Mouse (Mus musculus) hindbrain, postnatal 0 days (tissue): ENCODE measurements around the gene Srarp. TPM values are rescaled to one million over a fixed set of nuclear protein-coding genes. Genes with fewer than 3 reads are reported as not detected.
A peak's percentile ranks its signal among the peaks of the same experiment; 100 is the strongest.

Experiments
- ATAC-seq: fragments of 200-750 bp; cut with Nextera tagmentation; 2 replicates; pipeline ENCODE4 v1.8.0; 2017; ENCODE audit warnings: mild to moderate bottlenecking, moderate TSS enrichment, moderate library complexity
- DNase-seq: peaks from one replicate; pipeline ENCODE4 v3.0.0-alpha.2; 2015; ENCODE audit warnings: low spot score
- H3K27ac ChIP-seq: fragments of 300-500 bp; sonication (generic); 2 replicates; pipeline ENCODE4 v1.5.1; 2014; ENCODE audit warnings: mild to moderate bottlenecking
- H3K27me3 ChIP-seq: fragments of 300-500 bp; sonication (generic); 2 replicates; pipeline ENCODE4 v1.6.1; 2014; ENCODE audit warnings: low read length, mixed read lengths; ENCODE audit not compliant: insufficient read depth
- H3K36me3 ChIP-seq: fragments of 300-500 bp; sonication (generic); 2 replicates; pipeline ENCODE4 v1.6.1; 2014; ENCODE audit warnings: low read length, mixed read lengths; ENCODE audit not compliant: insufficient read depth
- H3K4me1 ChIP-seq: fragments of 300-500 bp; sonication (generic); 2 replicates; pipeline ENCODE4 v1.6.1; 2014; ENCODE audit warnings: antibody characterized with exemption, low read length, mixed read lengths; ENCODE audit not compliant: insufficient read depth
- H3K4me2 ChIP-seq: fragments of 300-500 bp; sonication (generic); 2 replicates; pipeline ENCODE4 v1.6.1; 2014; ENCODE audit warnings: low read depth, mild to moderate bottlenecking, low read length, moderate library complexity, mixed read lengths
- H3K4me3 ChIP-seq: fragments of 300-500 bp; sonication (generic); 2 replicates; pipeline ENCODE4 v1.5.1; 2014; ENCODE audit warnings: low read length
- H3K9ac ChIP-seq: fragments of 300-500 bp; sonication (generic); replicated peaks from 2 replicates; pipeline ENCODE4 v1.6.1; 2014; ENCODE audit warnings: mild to moderate bottlenecking, low read length, moderate library complexity, mixed read lengths
- H3K9me3 ChIP-seq: fragments of 300-500 bp; sonication (generic); 2 replicates; pipeline ENCODE4 v1.6.1; 2016; ENCODE audit warnings: low read length, mixed read lengths
- CTCF ChIP-seq: IDR thresholded peaks from 2 replicates; pipeline ENCODE4 v1.5.1; 2016; ENCODE audit warnings: antibody characterized with exemption, control low read depth, low read depth
- WGBS: fragments of 180-500 bp; shearing (Covaris S2); extraction: QIAGEN DNeasy Blood & Tissue Kit; methylation state at CpG from one replicate; pipeline ENCODE4 v1.1.7; 2014; 5-methylcytosine and 5-hydroxymethylcytosine counted together
- polyA plus RNA-seq: library from polyadenylated mRNA; unstranded; fragments of >200 nt; fragmentation: Nextera tagmentation; extraction: Ambion mirVana; gene quantifications from 2 replicates; pipeline ENCODE4 v1.2.1, GENCODE M21; 2015
- total RNA-seq: library from RNA; depleted of rRNA; stranded (reverse); fragments of >200 nt; gene quantifications from 2 replicates; pipeline ENCODE4 v1.2.3, GENCODE M21; 2014

Srarp gene
- total and polyA plus RNA-seq, 2 experiments from 2014 or later = 0.33 to 9.9 TPM

- DNase-seq (no peak), ATAC-seq (no peak)
- Histone ChIP-seq H3K9ac (no peak overlapping the region), H3K27ac (0 out of 2 replicates have a peak overlapping the region, but pooled peaks have one; percentile 81), H3K9me3 (no peaks in the 10 kb centered on the region), H3K36me3 (no peaks in the 10 kb centered on the region), H3K4me2 (no peak overlapping the region), H3K27me3 (no peaks in the 10 kb centered on the region), H3K4me3 (no peak overlapping the region), H3K4me1 (no peaks in the 10 kb centered on the region; the same call in 1 of the 2 replicates)
- TF ChIP-seq CTCF = no peak
- 81% methylated on average over 10 of the region's 10 CpGs for WGBS
Observed at GRCm38 (mm10) chr4:141426796-141427745, 8.8 kb downstream of the Srarp start.

GRCm38 (mm10) chr4:141425484-141426479 lies 10.1 kb downstream of the Srarp start:
- peak overlapping the region; percentile 72 for H3K9ac ChIP-seq
- no peaks in the 10 kb centered on the region for H3K27me3 ChIP-seq
- peak overlapping the region; percentile 70 for H3K4me2 ChIP-seq
- WGBS = 3% methylated on average over 33 of the region's 36 CpGs
- no peak for TF ChIP-seq CTCF
- H3K9me3 ChIP-seq = no peaks in the 10 kb centered on the region
- peak overlapping the region; percentile 81 for H3K27ac ChIP-seq
- no peaks in the 10 kb centered on the region for H3K36me3 ChIP-seq
- DNase-seq (peak; percentile 79), ATAC-seq (peak; percentile 93)
- no peaks in the 10 kb centered on the region; the same call in 1 of the 2 replicates for H3K4me1 ChIP-seq
- H3K4me3 ChIP-seq = peak overlapping the region; percentile 45

GRCm38 (mm10) chr4:141423691-141424431 lies 12.0 kb downstream of the Srarp start:
- H3K4me2 ChIP-seq = no peak overlapping the region
- no peak overlapping the region for H3K4me3 ChIP-seq
- no peak for TF ChIP-seq CTCF
- H3K27ac ChIP-seq = no peak overlapping the region
- no peak for DNase-seq
- H3K27me3 ChIP-seq = no peaks in the 10 kb centered on the region
- no peak for ATAC-seq
- H3K36me3 ChIP-seq = no peaks in the 10 kb centered on the region
- no peak overlapping the region for H3K9ac ChIP-seq
- no peaks in the 10 kb centered on the region for H3K9me3 ChIP-seq
- 91% methylated on average over 13 of the region's 13 CpGs for WGBS
- H3K4me1 ChIP-seq = no peaks in the 10 kb centered on the region; the same call in 1 of the 2 replicates

GRCm38 (mm10) chr4:141423288-141423687 lies 12.6 kb downstream of the Srarp start:
- TF ChIP-seq CTCF = no peak
- 77% methylated on average over 5 of the region's 5 CpGs for WGBS
- Histone ChIP-seq H3K4me3 (no peak overlapping the region), H3K36me3 (no peaks in the 10 kb centered on the region), H3K27ac (no peak overlapping the region), H3K27me3 (no peaks in the 10 kb centered on the region), H3K9ac (no peak overlapping the region), H3K4me2 (no peak overlapping the region), H3K9me3 (no peaks in the 10 kb centered on the region), H3K4me1 (no peaks in the 10 kb centered on the region; the same call in 1 of the 2 replicates)
- DNase-seq (no peak), ATAC-seq (no peak)

- 87% methylated on average over 5 of the region's 5 CpGs for WGBS
- Histone ChIP-seq H3K27me3 (no peaks in the 10 kb centered on the region), H3K27ac (no peak overlapping the region), H3K4me1 (no peaks in the 10 kb centered on the region; the same call in 1 of the 2 replicates), H3K4me2 (no peak overlapping the region), H3K4me3 (no peak overlapping the region), H3K9me3 (no peaks in the 10 kb centered on the region), H3K9ac (no peak overlapping the region), H3K36me3 (no peaks in the 10 kb centered on the region)
- ATAC-seq = no peak
- DNase-seq = no peak
- no peak for TF ChIP-seq CTCF
Observed at GRCm38 (mm10) chr4:141422841-141423240, 13.1 kb downstream of the Srarp start.

- Histone ChIP-seq H3K4me1 (no peaks in the 10 kb centered on the region; the same call in 1 of the 2 replicates), H3K36me3 (no peaks in the 10 kb centered on the region), H3K4me3 (no peak overlapping the region), H3K4me2 (no peak overlapping the region), H3K27ac (no peak overlapping the region), H3K9me3 (no peaks in the 10 kb centered on the region), H3K27me3 (no peaks in the 10 kb centered on the region), H3K9ac (no peak overlapping the region)
- 39% methylated on average over 14 of the region's 14 CpGs for WGBS
- TF ChIP-seq CTCF = no peak
- ATAC-seq = no peak
- DNase-seq = peak; percentile 50
Observed at GRCm38 (mm10) chr4:141421423-141421822, 14.5 kb downstream of the Srarp start.
